In genomic region chr2:92459141-92459920, GRCm38 (mm10) we compare ENCODE assay signal across 8 mouse cellular contexts. TPM values are rescaled to one million over a fixed set of nuclear protein-coding genes. Genes with fewer than 3 reads are reported as not detected.
DNase-seq lines count a peak whose midpoint lies in the region; ATAC-seq and TF ChIP-seq lines count a peak whose summit lies in the region.

No protein-coding gene starts in this region.

- TF ChIP-seq CTCF in E14TG2a.4 (conservative IDR thresholded peaks at IDR 0.05; ENCODE audit: low read length) = no peak
- TF ChIP-seq CTCF in stomach, postnatal 0 days (IDR thresholded peaks at IDR 0.05; ENCODE audit: low read depth) = no peak

- 1% methylated on average over 55 of the region's 55 CpGs for WGBS in forebrain, embryonic 10.5 days
- WGBS in heart, embryonic 15.5 days = under 1% methylated on average over 55 of the region's 55 CpGs
- under 1% methylated on average over 54 of the region's 55 CpGs for WGBS in liver, embryonic 16.5 days (ENCODE audit: insufficient replicate concordance)
- under 1% methylated on average over 55 of the region's 55 CpGs for WGBS in neural tube, embryonic 12.5 days
- WGBS in stomach, postnatal 0 days = under 1% methylated on average over 49 of the region's 55 CpGs

- peak overlapping the region; percentile 86 for H3K27ac ChIP-seq in forebrain, embryonic 10.5 days
- H3K27ac ChIP-seq in heart, embryonic 15.5 days = peak overlapping the region; percentile 69
- H3K27ac ChIP-seq in liver, embryonic 16.5 days (ENCODE audit: low read length) = peak overlapping the region; percentile 42
- no peak overlapping the region for H3K27ac ChIP-seq in neural tube, embryonic 12.5 days
- peak overlapping the region; percentile 81 for H3K27ac ChIP-seq in stomach, postnatal 0 days (replicated peaks)

- ATAC-seq in heart, embryonic 15.5 days (replicated peaks; ENCODE audit: insufficient number of reproducible peaks, insufficient read depth, low FRiP score, low read depth) = peak; percentile 81
- peak; percentile 84 for ATAC-seq in liver, embryonic 16.5 days (ENCODE audit: low read depth)
- ATAC-seq in neural tube, embryonic 12.5 days (ENCODE audit: low FRiP score, low read depth) = peak; percentile 88
- ATAC-seq in stomach, postnatal 0 days (ENCODE audit: low FRiP score, low TSS enrichment) = peak; percentile 89

- H3K9ac ChIP-seq in heart, embryonic 15.5 days = peak overlapping the region; percentile 60
- peak overlapping the region; percentile 77 for H3K9ac ChIP-seq in liver, embryonic 16.5 days (ENCODE audit: low read depth, low read length)
- H3K9ac ChIP-seq in neural tube, embryonic 12.5 days = peak overlapping the region; percentile 72
- peak overlapping the region; percentile 79 for H3K9ac ChIP-seq in stomach, postnatal 0 days (ENCODE audit: low read length)

- peak; percentile 58 for DNase-seq in c-Kit-positive CD71-negative TER-119-negative erythroid progenitor cells, embryonic 14.5 days (ENCODE audit: low read depth)
- DNase-seq in forebrain, embryonic 10.5 days (ENCODE audit: extremely low spot score, low spot score) = peak; percentile 77
- peak; percentile 86 to 94 for DNase-seq in kidney, postnatal 25 days
- peak; percentile 91 for DNase-seq in stomach, postnatal 0 days (ENCODE audit: low spot score)

- TF ChIP-seq EP300 in stomach, postnatal 0 days (optimal IDR thresholded peaks at IDR 0.05) = no peak

- H3K4me3 ChIP-seq in E14TG2a.4 (replicated peaks; ENCODE audit: low read length) = peak overlapping the region; percentile 87
- peak overlapping the region; percentile 87 for H3K4me3 ChIP-seq in forebrain, embryonic 10.5 days
- H3K4me3 ChIP-seq in heart, embryonic 15.5 days = peak overlapping the region; percentile 71
- peak overlapping the region; percentile 73 for H3K4me3 ChIP-seq in liver, embryonic 16.5 days (ENCODE audit: low read depth, low read length)
- H3K4me3 ChIP-seq in neural tube, embryonic 12.5 days = peak overlapping the region; percentile 74
- H3K4me3 ChIP-seq in stomach, postnatal 0 days (ENCODE audit: low read depth, low read length) = peak overlapping the region; percentile 79

- peaks cover 59% of the 10 kb centered on the region for H3K27me3 ChIP-seq in E14TG2a.4 (ENCODE audit: insufficient read depth, low read length)
- H3K27me3 ChIP-seq in forebrain, embryonic 10.5 days (ENCODE audit: poor library complexity, severe bottlenecking) = peaks cover 37% of the 10 kb centered on the region
- H3K27me3 ChIP-seq in heart, embryonic 15.5 days = peaks cover 16% of the 10 kb centered on the region
- no peaks in the 10 kb centered on the region; the same call in none of the 2 replicates for H3K27me3 ChIP-seq in liver, embryonic 16.5 days (ENCODE audit: control insufficient read depth, insufficient read depth, low read depth, low read length)
- H3K27me3 ChIP-seq in neural tube, embryonic 12.5 days (replicated peaks) = peaks cover 12% of the 10 kb centered on the region
- no peaks in the 10 kb centered on the region; the same call in 1 of the 2 replicates for H3K27me3 ChIP-seq in stomach, postnatal 0 days (ENCODE audit: control insufficient read depth, insufficient read depth, low read length)

- H3K36me3 ChIP-seq in E14TG2a.4 (ENCODE audit: insufficient read depth, low read length) = peaks cover 21% of the 10 kb centered on the region
- peaks cover 5% of the 10 kb centered on the region for H3K36me3 ChIP-seq in forebrain, embryonic 10.5 days (replicated peaks)
- peaks cover under 1% of the 10 kb centered on the region; the same call in 1 of the 2 replicates for H3K36me3 ChIP-seq in heart, embryonic 15.5 days
- peaks cover 1% of the 10 kb centered on the region; the same call in 1 of the 2 replicates for H3K36me3 ChIP-seq in liver, embryonic 16.5 days (ENCODE audit: control insufficient read depth, insufficient read depth)
- H3K36me3 ChIP-seq in neural tube, embryonic 12.5 days = peaks cover 5% of the 10 kb centered on the region; the same call in 1 of the 2 replicates
- H3K36me3 ChIP-seq in stomach, postnatal 0 days (ENCODE audit: control insufficient read depth, insufficient read depth, low read length) = 0 out of 2 replicates have a peak, but pooled peaks cover under 1% of the 10 kb centered on the region

- H3K4me1 ChIP-seq in E14TG2a.4 (replicated peaks; ENCODE audit: low read depth, low read length) = peaks cover 40% of the 10 kb centered on the region
- peaks cover 47% of the 10 kb centered on the region for H3K4me1 ChIP-seq in forebrain, embryonic 10.5 days
- H3K4me1 ChIP-seq in heart, embryonic 15.5 days (replicated peaks) = peaks cover 40% of the 10 kb centered on the region
- peaks cover 37% of the 10 kb centered on the region for H3K4me1 ChIP-seq in liver, embryonic 16.5 days (ENCODE audit: control insufficient read depth, low read depth, low read length)
- H3K4me1 ChIP-seq in neural tube, embryonic 12.5 days = peaks cover 25% of the 10 kb centered on the region
- H3K4me1 ChIP-seq in stomach, postnatal 0 days (replicated peaks; ENCODE audit: control insufficient read depth, insufficient read depth) = peaks cover 14% of the 10 kb centered on the region; the same call in 1 of the 2 replicates

- peak overlapping the region; percentile 96 for H3K4me2 ChIP-seq in heart, embryonic 15.5 days
- H3K4me2 ChIP-seq in liver, embryonic 16.5 days (ENCODE audit: low read depth, low read length) = peak overlapping the region; percentile 91
- H3K4me2 ChIP-seq in neural tube, embryonic 12.5 days (replicated peaks) = peak overlapping the region; percentile 79
- peak overlapping the region; percentile 87 for H3K4me2 ChIP-seq in stomach, postnatal 0 days (replicated peaks; ENCODE audit: low read depth)

- H3K9me3 ChIP-seq in E14TG2a.4 (ENCODE audit: low read length) = no peaks in the 10 kb centered on the region
- H3K9me3 ChIP-seq in forebrain, embryonic 10.5 days = no peaks in the 10 kb centered on the region
- H3K9me3 ChIP-seq in heart, embryonic 15.5 days (replicated peaks) = no peaks in the 10 kb centered on the region
- H3K9me3 ChIP-seq in liver, embryonic 16.5 days (replicated peaks; ENCODE audit: control insufficient read depth, low read length) = no peaks in the 10 kb centered on the region
- no peaks in the 10 kb centered on the region for H3K9me3 ChIP-seq in neural tube, embryonic 12.5 days
- no peaks in the 10 kb centered on the region for H3K9me3 ChIP-seq in stomach, postnatal 0 days (ENCODE audit: control insufficient read depth, low read length)

RNA-seq across cellular contexts. Expression of gene Slc35c1, which starts 1.0 kb away (rescaled TPM):
- 14.2 and 14.4 TPM in 2 replicates for polyA plus RNA-seq in forebrain, embryonic 10.5 days (2016; fragmentation: Nextera tagmentation; extraction: Ambion mirVana)
- 6.9 and 11.6 TPM in 2 replicates for polyA plus RNA-seq in heart, embryonic 15.5 days (2015; fragmentation: Nextera tagmentation; extraction: Ambion mirVana)
- polyA plus RNA-seq in liver, embryonic 16.5 days (2015; fragmentation: Nextera tagmentation; extraction: Ambion mirVana) = 10.2 and 12.3 TPM in 2 replicates
- polyA plus RNA-seq in neural tube, embryonic 12.5 days (2016; fragmentation: Nextera tagmentation; extraction: Ambion mirVana) = 10.1 and 11.6 TPM in 2 replicates
- polyA plus RNA-seq in stomach, postnatal 0 days (2015; fragmentation: Nextera tagmentation; extraction: Ambion mirVana) = 35.8 and 41.7 TPM in 2 replicates

RNA-seq across cellular contexts. Expression of gene Cry2, which starts 25.5 kb away (rescaled TPM):
- 25.5 and 27.3 TPM in 2 replicates for polyA plus RNA-seq in forebrain, embryonic 10.5 days (2016; fragmentation: Nextera tagmentation; extraction: Ambion mirVana)
- polyA plus RNA-seq in heart, embryonic 15.5 days (2015; fragmentation: Nextera tagmentation; extraction: Ambion mirVana) = 15.8 and 20.9 TPM in 2 replicates
- 13.6 and 15.0 TPM in 2 replicates for polyA plus RNA-seq in liver, embryonic 16.5 days (2015; fragmentation: Nextera tagmentation; extraction: Ambion mirVana)
- polyA plus RNA-seq in neural tube, embryonic 12.5 days (2016; fragmentation: Nextera tagmentation; extraction: Ambion mirVana) = 32.7 and 33.6 TPM in 2 replicates
- 14.8 and 17.3 TPM in 2 replicates for polyA plus RNA-seq in stomach, postnatal 0 days (2015; fragmentation: Nextera tagmentation; extraction: Ambion mirVana)

RNA-seq across cellular contexts. Expression of gene Mapk8ip1, which starts 58.3 kb away (rescaled TPM):
- polyA plus RNA-seq in forebrain, embryonic 10.5 days (2016; fragmentation: Nextera tagmentation; extraction: Ambion mirVana) = 47.0 and 48.1 TPM in 2 replicates
- polyA plus RNA-seq in heart, embryonic 15.5 days (2015; fragmentation: Nextera tagmentation; extraction: Ambion mirVana) = 5.7 and 9.7 TPM in 2 replicates
- polyA plus RNA-seq in liver, embryonic 16.5 days (2015; fragmentation: Nextera tagmentation; extraction: Ambion mirVana) = 1.2 and 1.8 TPM in 2 replicates
- 144 and 154 TPM in 2 replicates for polyA plus RNA-seq in neural tube, embryonic 12.5 days (2016; fragmentation: Nextera tagmentation; extraction: Ambion mirVana)
- 10.3 and 12.5 TPM in 2 replicates for polyA plus RNA-seq in stomach, postnatal 0 days (2015; fragmentation: Nextera tagmentation; extraction: Ambion mirVana)
